Mouse (Mus musculus) ovary, adult 18-20 months (tissue): ENCODE results near the gene Sstr5.

ENCODE experiments used
- DNase-seq: peaks from one replicate; pipeline ENCODE4 v3.0.0; 2022; ENCODE audit warnings: low spot score, mixed read lengths

Gene Sstr5

DNA sequence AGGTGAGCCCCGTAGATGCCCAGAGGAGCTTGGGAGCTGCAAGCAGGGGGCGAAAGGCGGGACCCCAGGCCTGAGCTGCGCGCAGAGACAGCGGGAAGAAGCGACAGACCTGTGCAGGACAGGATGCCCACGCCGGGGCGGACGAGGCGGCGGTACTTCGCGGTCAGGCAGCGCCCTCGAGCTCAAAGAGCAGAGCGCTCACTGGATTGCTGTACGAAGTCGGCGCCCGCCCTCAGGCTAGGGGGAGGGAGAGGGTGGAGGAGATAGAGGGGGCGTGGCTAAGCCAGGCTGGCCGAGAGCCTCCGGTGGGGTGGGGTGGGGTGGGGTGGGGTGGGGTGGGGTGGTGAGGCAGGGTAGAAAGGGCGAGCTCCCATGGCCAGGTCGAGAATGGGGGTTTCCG is at the start of gene Sstr5:
Gene Sstr5, minus strand, starts transcription at position 276 of the 400 bp plus-strand sequence.
- no peak for DNase-seq

DNA sequence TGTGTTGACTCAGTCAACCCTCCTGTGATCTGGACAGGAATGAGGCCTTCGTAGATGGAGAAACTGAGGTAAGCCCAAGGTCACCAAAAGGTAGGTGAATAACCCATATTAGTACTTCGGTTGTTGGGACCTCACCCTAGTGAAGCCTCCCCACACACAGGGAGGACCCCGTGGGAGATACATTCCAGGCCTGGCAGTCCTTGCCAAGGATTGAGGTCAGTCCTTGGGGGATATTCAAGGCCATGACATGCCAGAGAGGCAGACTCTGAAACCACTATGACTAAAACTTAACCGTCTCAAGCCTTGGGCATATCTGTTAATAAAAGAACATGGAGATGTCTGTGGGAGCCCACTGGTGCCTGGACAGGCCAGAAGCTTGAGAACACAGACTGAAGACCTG is 44.7 kb upstream of the Sstr5 start:
- DNase-seq, result no peak

- no peak for DNase-seq
These were observed 43.6 kb upstream of the Sstr5 start for GRCm38 (mm10) chr17:25540731-25541130.

GRCm38 (mm10) chr17:25538945-25539875 is 42.1 kb upstream of the Sstr5 start:
- DNase-seq, result peak; percentile 43

- no peak for DNase-seq
These were observed 33.4 kb upstream of the Sstr5 start for GRCm38 (mm10) chr17:25530357-25531022.

GRCm38 (mm10) chr17:25522080-25522479 is 25.0 kb upstream of the Sstr5 start:
- no peak for DNase-seq

DNA sequence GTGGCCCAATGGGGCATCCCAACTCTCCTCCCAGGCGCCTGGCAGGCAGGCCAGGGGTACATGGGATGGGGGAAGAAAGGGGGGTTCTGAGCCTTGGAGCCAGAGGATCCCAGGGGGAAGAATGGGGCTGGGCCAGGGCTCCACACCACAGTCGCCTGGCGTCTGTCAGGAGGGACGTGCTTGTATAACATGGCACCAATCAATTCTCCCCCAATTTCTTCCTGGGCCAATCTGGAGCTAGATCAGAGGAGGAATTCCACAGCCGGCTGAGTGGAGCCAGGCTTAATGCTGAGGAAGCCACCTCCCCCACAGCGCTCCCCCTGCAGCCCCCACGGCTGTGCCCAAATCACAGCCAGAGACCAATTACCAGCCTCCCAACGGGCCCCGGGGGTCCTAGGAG is 23.4 kb upstream of the Sstr5 start:
- no peak for DNase-seq

GRCm38 (mm10) chr17:25519511-25519910 is 22.4 kb upstream of the Sstr5 start:
- DNase-seq, result no peak

- no peak for DNase-seq
These were observed 21.1 kb upstream of the Sstr5 start for GRCm38 (mm10) chr17:25518144-25518543.

- no peak for DNase-seq
These were observed 19.2 kb upstream of the Sstr5 start for GRCm38 (mm10) chr17:25516315-25516714.

GRCm38 (mm10) chr17:25514055-25514454 is 17.0 kb upstream of the Sstr5 start:
- DNase-seq, result no peak

DNA sequence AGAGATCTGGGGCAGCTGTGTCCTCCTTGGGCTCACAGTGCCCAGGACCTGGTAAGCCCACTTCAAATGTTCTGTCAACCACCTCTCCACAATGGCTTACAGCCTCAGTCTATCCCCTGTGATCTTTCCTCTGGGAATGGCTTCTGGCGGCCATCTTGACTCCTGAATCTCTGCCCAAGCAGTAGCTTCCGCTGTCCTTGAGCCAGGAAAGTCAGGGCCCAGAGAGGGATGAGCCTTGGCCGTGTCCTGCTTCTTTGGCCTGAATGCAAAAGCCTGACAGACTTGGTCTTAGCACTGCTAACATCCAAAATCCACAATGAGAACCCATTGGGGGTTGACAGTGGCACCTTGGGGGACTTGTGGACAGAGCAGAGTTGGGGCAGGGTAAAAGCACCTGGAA is 14.8 kb upstream of the Sstr5 start:
- no peak for DNase-seq

GRCm38 (mm10) chr17:25510074-25510830 is 13.2 kb upstream of the Sstr5 start:
- no peak for DNase-seq

GRCm38 (mm10) chr17:25508860-25509577 is 11.9 kb upstream of the Sstr5 start:
- DNase-seq, result no peak

- DNase-seq, result peak; percentile 28
These were observed 10.7 kb upstream of the Sstr5 start for GRCm38 (mm10) chr17:25507799-25508198.

GRCm38 (mm10) chr17:25502599-25502998 is 5.5 kb upstream of the Sstr5 start:
- DNase-seq, result no peak

- no peak for DNase-seq
These were observed 15.0 kb downstream of the Sstr5 start for GRCm38 (mm10) chr17:25482092-25482491.

GRCm38 (mm10) chr17:25480820-25481219 is 16.3 kb downstream of the Sstr5 start:
- no peak for DNase-seq

DNA sequence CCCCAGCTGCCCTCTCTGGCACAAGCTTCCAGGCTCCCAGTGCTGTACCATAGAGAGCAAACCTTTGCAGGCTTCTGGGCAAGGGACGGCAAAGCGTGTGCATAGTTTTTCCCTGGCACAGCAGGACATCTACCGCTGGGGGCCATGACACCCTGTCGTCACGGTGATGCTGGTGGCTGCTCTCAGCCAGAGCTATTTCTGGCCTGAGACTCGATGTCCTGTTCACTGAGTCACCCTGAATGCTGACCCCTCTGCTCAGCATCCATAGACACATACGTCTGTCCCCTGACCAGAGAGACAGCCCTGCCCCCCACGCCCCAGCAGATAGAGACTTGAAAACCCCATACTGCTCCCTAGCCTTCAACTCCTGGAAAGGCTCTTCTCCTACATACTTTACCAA is 16.9 kb downstream of the Sstr5 start:
- DNase-seq, result no peak

- DNase-seq, result no peak
These were observed 20.9 kb downstream of the Sstr5 start for GRCm38 (mm10) chr17:25475946-25476744.
